Mouse (Mus musculus) midbrain, embryonic 11.5 days (tissue): Measurements from ENCODE around the gene Natd1. TPM values are rescaled to one million over a fixed set of nuclear protein-coding genes. Genes with fewer than 3 reads are reported as not detected.

Source experiments
- polyA plus RNA-seq: library from polyadenylated mRNA; unstranded; fragments of >200 nt; fragmentation: Nextera tagmentation; extraction: Ambion mirVana; gene quantifications from 2 replicates; pipeline ENCODE4 v1.2.1, GENCODE M21; 2014

Natd1 gene
- polyA plus RNA-seq, 1 experiment from 2014 or later, result 24.3 TPM

Other genes with a start within 250 kb of the Natd1 start
- 87.8 and 101 TPM in 2 replicates for gene Llgl1, start 215.0 kb downstream of the Natd1 start, polyA plus RNA-seq
- gene Flii, start 187.5 kb downstream of the Natd1 start, polyA plus RNA-seq, result 52.3 and 59.3 TPM in 2 replicates
- 10.2 and 13.6 TPM in 2 replicates for gene Mief2, start 186.4 kb downstream of the Natd1 start, polyA plus RNA-seq
- 16.0 and 17.4 TPM in 2 replicates for gene Top3a, start 137.4 kb downstream of the Natd1 start, polyA plus RNA-seq
- gene Smcr8, start 137.2 kb downstream of the Natd1 start, polyA plus RNA-seq, result 9.2 and 10.1 TPM in 2 replicates
- 46.2 and 51.7 TPM in 2 replicates for gene Shmt1, start 103.0 kb downstream of the Natd1 start, polyA plus RNA-seq
- gene Dhrs7b, start 84.1 kb downstream of the Natd1 start, polyA plus RNA-seq, result 25.9 and 27.2 TPM in 2 replicates
- 60.2 and 67.2 TPM in 2 replicates for gene Tmem11, start 35.5 kb downstream of the Natd1 start, polyA plus RNA-seq
- 34.2 and 37.4 TPM in 2 replicates for gene Map2k3, start 17.3 kb upstream of the Natd1 start, polyA plus RNA-seq
- 0.16 and 0.33 TPM in 2 replicates for gene Kcnj12, start 107.8 kb upstream of the Natd1 start, polyA plus RNA-seq
- gene Tnfrsf13b, start 212.0 kb upstream of the Natd1 start, polyA plus RNA-seq, result 1.1 and 1.4 TPM in 2 replicates